Mouse (Mus musculus): ENCODE measurements around the gene Muc3.
A peak's percentile ranks its signal among the peaks of the same experiment; 100 is the strongest.
"Not testable (repeated sequence)": the region's sequence is repeated elsewhere in the genome, so short reads cannot be mapped to it uniquely, and the experiment has no call there.

The Muc3 gene

GRCm38 (mm10) chr5:137122686-137123193 lies 26.4 kb downstream of the Muc3 start:
- DNase-seq (ENCODE audit: low spot score) = peak; percentile 79

GRCm38 (mm10) chr5:137121280-137121679 lies 27.8 kb downstream of the Muc3 start:
- DNase-seq (ENCODE audit: low spot score) = no peak

- no peak for DNase-seq (ENCODE audit: low spot score)
These were observed 30.2 kb downstream of the Muc3 start for GRCm38 (mm10) chr5:137118878-137119277.

- not testable (repeated sequence) for DNase-seq (ENCODE audit: low spot score)
These were observed 31.1 kb downstream of the Muc3 start for GRCm38 (mm10) chr5:137117994-137118393.

GRCm38 (mm10) chr5:137116987-137117386 lies 32.1 kb downstream of the Muc3 start:
- no peak for DNase-seq (ENCODE audit: low spot score)

GRCm38 (mm10) chr5:137115866-137116847 lies 33.0 kb downstream of the Muc3 start, which contains the start of gene Trim56:
Trim56 (minus strand) TSS chr5:137116209.
- peak; percentile 54 for DNase-seq (ENCODE audit: low spot score)

GRCm38 (mm10) chr5:137114891-137115561 lies 34.1 kb downstream of the Muc3 start:
- DNase-seq (ENCODE audit: low spot score) = no peak

GRCm38 (mm10) chr5:137111542-137112408 lies 37.3 kb downstream of the Muc3 start:
- no peak for DNase-seq (ENCODE audit: low spot score)

- DNase-seq (ENCODE audit: low spot score) = no peak
These were observed 38.3 kb downstream of the Muc3 start for GRCm38 (mm10) chr5:137110863-137111262.

- no peak for DNase-seq (ENCODE audit: low spot score)
These were observed 39.1 kb downstream of the Muc3 start for GRCm38 (mm10) chr5:137109941-137110593.

GRCm38 (mm10) chr5:137108111-137108510 lies 41.0 kb downstream of the Muc3 start:
- no peak for DNase-seq (ENCODE audit: low spot score)

- DNase-seq (ENCODE audit: low spot score) = no peak
These were observed 41.5 kb downstream of the Muc3 start for GRCm38 (mm10) chr5:137107670-137108069.

- peak; percentile 75 for DNase-seq (ENCODE audit: low spot score)
These were observed 42.1 kb downstream of the Muc3 start for GRCm38 (mm10) chr5:137107024-137107423.

- no peak for DNase-seq (ENCODE audit: low spot score)
These were observed 42.7 kb downstream of the Muc3 start for GRCm38 (mm10) chr5:137106434-137106833.

GRCm38 (mm10) chr5:137103969-137104368 lies 45.2 kb downstream of the Muc3 start:
- DNase-seq (ENCODE audit: low spot score) = no peak

- no peak for DNase-seq (ENCODE audit: low spot score)
These were observed 46.3 kb downstream of the Muc3 start for GRCm38 (mm10) chr5:137102575-137103522.

- DNase-seq (ENCODE audit: low spot score) = no peak
These were observed 47.0 kb downstream of the Muc3 start for GRCm38 (mm10) chr5:137102078-137102477.

- no peak for DNase-seq (ENCODE audit: low spot score)
These were observed 48.5 kb downstream of the Muc3 start for GRCm38 (mm10) chr5:137100660-137101059.

GRCm38 (mm10) chr5:137098418-137098817 lies 50.7 kb downstream of the Muc3 start:
- no peak for DNase-seq (ENCODE audit: low spot score)

GRCm38 (mm10) chr5:137096037-137096436 lies 53.1 kb downstream of the Muc3 start:
- no peak for DNase-seq (ENCODE audit: low spot score)

All from ovary, postnatal 14 days (tissue).